Mouse (Mus musculus) myocyte (in vitro differentiated cells): ENCODE results near the gene Ppfibp1.

Experiments used
- MAX ChIP-seq: IDR thresholded peaks from one replicate; pipeline ENCODE4 v1.6.1; 2011; ENCODE audit warnings: low read depth, mild to moderate bottlenecking, control low read depth
- MYOG ChIP-seq, 3 experiments: IDR thresholded peaks; one replicate each; pipeline ENCODE4 v1.6.1; 2011; ENCODE audit warnings: control low read depth in 2 of 3, low read depth in 2 of 3, mild to moderate bottlenecking in 2 of 3; ENCODE audit not compliant: insufficient read length in 2 of 3, control insufficient read depth in 1 of 3, insufficient read depth in 1 of 3
- POLR2A ChIP-seq: IDR thresholded peaks from one replicate; pipeline ENCODE4 v1.6.1; 2011; ENCODE audit warnings: low read depth, mild to moderate bottlenecking, control low read depth, moderate library complexity; ENCODE audit not compliant: insufficient read length
- POLR2AphosphoS2 ChIP-seq: IDR thresholded peaks from one replicate; pipeline ENCODE4 v1.6.1; 2011; ENCODE audit warnings: low read depth, control low read depth; ENCODE audit not compliant: insufficient read length
- SRF ChIP-seq: IDR thresholded peaks from one replicate; pipeline ENCODE4 v1.6.1; 2011; ENCODE audit warnings: low read depth; ENCODE audit not compliant: control insufficient read depth, insufficient read length
- TCF12 ChIP-seq: IDR thresholded peaks from one replicate; pipeline ENCODE4 v1.6.1; 2011; ENCODE audit warnings: mild to moderate bottlenecking, control low read depth; ENCODE audit not compliant: poor library complexity, insufficient read depth, severe bottlenecking
- TCF3 ChIP-seq: IDR thresholded peaks from one replicate; pipeline ENCODE4 v1.6.1; 2011; ENCODE audit warnings: low read depth, control low read depth; ENCODE audit not compliant: insufficient read length
- USF1 ChIP-seq: IDR thresholded peaks from one replicate; pipeline ENCODE4 v1.6.1; 2011; ENCODE audit warnings: low read depth, mild to moderate bottlenecking, control low read depth, moderate library complexity

DNA sequence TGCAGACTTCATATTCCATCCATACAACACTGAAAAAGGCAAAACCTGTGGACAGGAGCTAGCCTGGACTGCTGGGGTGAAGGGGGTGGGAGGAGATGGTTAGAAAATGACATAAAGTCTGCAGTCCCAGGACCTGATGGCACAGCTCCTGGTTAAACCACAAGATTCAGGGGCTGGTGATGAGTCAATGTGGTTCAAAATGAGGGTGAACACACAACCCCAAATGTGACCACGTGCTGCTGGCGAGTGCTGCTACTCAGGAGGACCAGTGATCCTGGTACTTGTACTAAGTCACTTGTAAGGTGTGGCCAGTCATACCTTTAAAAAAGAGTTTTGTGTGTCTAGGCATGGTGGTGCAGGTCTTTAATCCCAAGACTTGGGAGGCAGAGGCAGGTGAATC lies 25.1 kb upstream of the Ppfibp1 start:
- TF ChIP-seq POLR2A (no peak), MAX (no peak), MYOG (IDR thresholded peaks at IDR 0.05; ENCODE audit: control insufficient read depth in 1 of 3, insufficient read depth in 1 of 3, insufficient read length in 2 of 3, low read depth in 2 of 3) (no peak), TCF3 (no peak), POLR2AphosphoS2 (no peak), USF1 (peak; percentile 89), TCF12 (no peak), SRF (no peak)
